Mouse (Mus musculus) ES-E14 (cell line): ENCODE data around the gene Slc3a1.

Experiments used
- HCFC1 ChIP-seq: IDR thresholded peaks from 2 replicates; pipeline ENCODE4 v1.6.1; 2012; ENCODE audit warnings: low read length, inconsistent platforms, borderline replicate concordance; ENCODE audit not compliant: insufficient read depth
- MAFK ChIP-seq: IDR thresholded peaks from 2 replicates; pipeline ENCODE4 v1.6.1; 2014; ENCODE audit warnings: mild to moderate bottlenecking, low read depth, low read length, inconsistent platforms; ENCODE audit not compliant: insufficient read depth

GRCm38 (mm10) chr17:85089621-85090020 is 61.4 kb downstream of the Slc3a1 start:
- TF ChIP-seq HCFC1, result no peak
- no peak for TF ChIP-seq MAFK
